Mouse (Mus musculus): ENCODE measurements around the gene Mbtd1. TPM values are rescaled to one million over a fixed set of nuclear protein-coding genes. Genes with fewer than 3 reads are reported as not detected.

The Mbtd1 gene
- total RNA-seq, 2 experiments from 2014 or later: 63.5 to 66.4 TPM

GRCm38 (mm10) chr11:93944986-93945385 lies 59.3 kb downstream of the Mbtd1 start:
- DNase-seq (ENCODE audit: low spot score in 2 of 2): no peak

- no peak for DNase-seq (ENCODE audit: low spot score in 2 of 2)
Measured at GRCm38 (mm10) chr11:93948887-93949567, 63.4 kb downstream of the Mbtd1 start.

- DNase-seq (ENCODE audit: low spot score in 2 of 2): no peak
Measured at GRCm38 (mm10) chr11:93950045-93950444, 64.4 kb downstream of the Mbtd1 start.

- DNase-seq (ENCODE audit: low spot score in 2 of 2): no peak
Measured at GRCm38 (mm10) chr11:93952376-93952775, 66.7 kb downstream of the Mbtd1 start.

DNA sequence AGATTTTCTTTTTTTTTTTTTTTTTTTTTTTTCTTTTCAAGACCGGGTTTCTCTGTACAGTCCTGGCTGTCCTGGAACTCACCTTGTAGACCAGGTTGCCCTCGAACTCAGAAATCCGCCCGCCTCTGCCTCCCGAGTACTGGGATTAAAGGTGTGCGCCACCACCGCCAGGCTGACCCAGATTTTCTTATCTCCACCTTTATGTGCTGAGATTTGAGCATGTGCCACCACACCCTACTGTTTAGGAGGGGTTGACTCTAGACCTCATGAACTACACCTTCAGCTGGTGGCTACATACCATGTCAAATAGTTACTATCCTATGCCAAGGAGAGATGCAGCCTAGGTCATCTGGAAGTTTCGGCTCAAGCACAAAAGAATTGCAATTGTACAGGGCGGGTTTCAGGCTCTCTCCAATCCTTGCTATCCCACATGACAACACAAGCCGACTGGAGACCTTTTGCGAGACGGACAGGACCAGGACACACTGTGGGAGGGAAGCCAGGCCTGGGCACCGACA lies 69.1 kb downstream of the Mbtd1 start:
- DNase-seq (ENCODE audit: low spot score in 2 of 2): no peak

GRCm38 (mm10) chr11:93955256-93956150 lies 69.9 kb downstream of the Mbtd1 start:
- DNase-seq (ENCODE audit: low spot score in 2 of 2): peak; percentile 77 to 89

GRCm38 (mm10) chr11:93956159-93956558 lies 70.5 kb downstream of the Mbtd1 start, which contains the start of gene Nme2:
Nme2 (minus strand) TSS chr11:93956259.
- DNase-seq (ENCODE audit: low spot score in 2 of 2): no peak

- DNase-seq (ENCODE audit: low spot score in 2 of 2): no peak
Measured at GRCm38 (mm10) chr11:93957031-93957555, 71.4 kb downstream of the Mbtd1 start.

DNA sequence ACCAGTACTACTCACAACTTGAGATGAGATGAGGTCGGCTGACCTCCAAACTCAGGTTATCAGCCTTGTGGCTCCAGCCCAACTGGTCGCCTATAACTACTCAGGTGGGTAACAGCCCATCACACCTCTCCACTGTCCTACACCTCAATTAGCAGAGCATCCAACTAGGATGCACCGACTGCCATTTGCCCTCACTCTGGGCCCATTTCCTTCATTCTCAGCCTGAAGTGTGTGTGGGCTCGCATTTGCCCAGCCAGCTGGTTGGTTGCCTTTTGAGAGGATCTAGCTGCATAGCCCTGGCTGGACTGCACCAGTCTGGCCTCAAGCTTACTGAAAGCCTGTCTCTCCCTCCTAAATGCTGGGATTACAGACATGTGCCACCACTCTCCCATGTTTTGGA lies 72.1 kb downstream of the Mbtd1 start:
- no peak for DNase-seq (ENCODE audit: low spot score in 2 of 2)

DNA sequence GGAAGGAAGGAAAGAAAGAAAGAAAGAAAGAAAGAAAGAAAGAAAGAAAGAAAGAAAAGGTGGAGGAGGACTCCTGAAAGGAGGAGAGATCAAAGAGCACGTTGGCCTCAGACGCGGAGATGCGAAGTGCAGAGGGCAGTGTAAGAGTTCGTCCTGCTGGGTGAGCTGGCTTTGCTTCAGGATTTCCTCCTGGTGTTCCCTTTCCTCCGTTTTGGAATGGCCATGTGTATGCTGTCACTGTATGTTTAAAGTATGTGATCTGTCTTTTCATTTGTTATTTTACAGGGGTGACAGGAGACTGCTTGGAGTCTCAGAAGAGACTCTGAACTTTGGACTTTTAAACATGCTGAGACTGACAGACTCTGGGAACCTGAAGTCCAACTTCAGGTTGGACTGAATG lies 75.8 kb downstream of the Mbtd1 start:
- DNase-seq (ENCODE audit: low spot score in 2 of 2): no peak

GRCm38 (mm10) chr11:93963013-93963412 lies 77.4 kb downstream of the Mbtd1 start:
- no peak for DNase-seq (ENCODE audit: low spot score in 2 of 2)

- DNase-seq (ENCODE audit: low spot score in 2 of 2): no peak
Measured at GRCm38 (mm10) chr11:93965391-93965790, 79.7 kb downstream of the Mbtd1 start.

- no peak for DNase-seq (ENCODE audit: low spot score in 2 of 2)
Measured at GRCm38 (mm10) chr11:93967381-93967780, 81.7 kb downstream of the Mbtd1 start.

GRCm38 (mm10) chr11:93968005-93968847 lies 82.6 kb downstream of the Mbtd1 start, which contains the start of the genes Gm20390 and Nme1:
Gm20390 (minus strand) TSS chr11:93968293.
Nme1 (minus strand) TSS chr11:93968521.
- peak; percentile 87 to 95 for DNase-seq (ENCODE audit: low spot score in 2 of 2)

GRCm38 (mm10) chr11:93968848-93969128 lies 83.1 kb downstream of the Mbtd1 start:
- DNase-seq (ENCODE audit: low spot score in 2 of 2): no peak

DNA sequence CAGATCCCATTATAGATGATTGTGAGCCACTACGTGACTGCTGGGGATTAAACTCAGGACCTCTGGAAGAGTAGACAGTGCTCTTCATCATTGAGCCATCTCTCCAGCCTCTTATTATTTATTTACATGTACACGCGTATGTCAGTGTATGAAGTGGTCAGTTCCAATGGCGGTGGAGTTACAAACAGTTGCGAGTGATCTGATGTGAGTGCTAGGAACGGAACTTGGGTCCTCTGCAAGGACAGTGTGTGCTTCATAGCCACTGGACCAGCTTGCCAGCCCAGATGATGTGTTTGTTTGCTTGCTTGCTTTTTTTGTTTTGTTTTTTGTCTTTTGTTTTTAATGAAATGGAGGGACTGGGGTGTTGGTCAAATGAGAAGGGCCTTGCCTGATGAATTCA lies 83.5 kb downstream of the Mbtd1 start:
- DNase-seq (ENCODE audit: low spot score in 2 of 2): no peak

DNA sequence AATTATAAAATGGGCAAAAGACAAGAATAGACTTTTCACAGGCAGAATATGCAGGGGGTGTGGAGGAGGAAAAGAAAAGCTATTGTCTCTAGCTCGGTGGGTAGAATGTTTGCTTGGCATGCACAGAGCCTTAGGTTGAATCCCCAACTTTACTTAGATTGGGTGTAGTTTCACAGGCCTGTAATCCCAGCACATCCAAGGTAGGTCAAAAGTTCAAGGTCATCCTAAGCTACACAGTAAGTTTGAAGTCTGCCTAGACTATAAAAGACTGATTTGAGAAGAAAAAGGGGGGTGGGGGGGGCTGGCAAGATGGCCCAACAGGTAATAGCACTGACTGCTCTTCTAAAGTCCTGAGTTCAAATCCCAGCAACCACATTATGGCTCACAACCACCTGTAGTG lies 84.1 kb downstream of the Mbtd1 start:
- DNase-seq (ENCODE audit: low spot score in 2 of 2): no peak

- no peak for DNase-seq (ENCODE audit: low spot score in 2 of 2)
Measured at GRCm38 (mm10) chr11:93972951-93973350, 87.3 kb downstream of the Mbtd1 start.

DNA sequence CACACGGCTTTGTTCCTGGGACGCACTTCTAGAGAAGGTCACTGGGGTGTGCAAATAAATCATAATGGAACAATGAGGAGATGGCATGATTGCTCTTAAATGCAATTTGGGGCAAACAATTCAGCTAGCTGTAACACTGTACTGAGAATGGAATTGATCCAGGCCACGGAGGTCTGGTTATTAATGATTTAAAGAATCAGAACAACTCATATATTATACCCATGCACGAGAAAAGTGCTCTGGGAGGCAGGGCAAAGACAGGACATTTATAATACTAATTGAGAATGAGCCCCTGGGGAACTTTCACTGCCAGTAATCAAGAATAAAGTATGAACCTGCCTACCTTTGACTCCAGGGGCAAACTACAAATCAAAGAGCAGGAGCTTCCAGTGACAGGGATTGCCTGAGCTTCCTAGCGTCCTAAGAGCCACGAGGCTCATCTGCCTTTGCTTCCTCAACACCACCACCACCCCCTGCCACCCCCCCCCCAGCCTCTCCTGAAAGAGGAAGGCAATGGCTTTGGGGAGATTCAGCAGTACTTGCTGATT lies 93.9 kb downstream of the Mbtd1 start:
- DNase-seq (ENCODE audit: low spot score in 2 of 2): no peak

DNA sequence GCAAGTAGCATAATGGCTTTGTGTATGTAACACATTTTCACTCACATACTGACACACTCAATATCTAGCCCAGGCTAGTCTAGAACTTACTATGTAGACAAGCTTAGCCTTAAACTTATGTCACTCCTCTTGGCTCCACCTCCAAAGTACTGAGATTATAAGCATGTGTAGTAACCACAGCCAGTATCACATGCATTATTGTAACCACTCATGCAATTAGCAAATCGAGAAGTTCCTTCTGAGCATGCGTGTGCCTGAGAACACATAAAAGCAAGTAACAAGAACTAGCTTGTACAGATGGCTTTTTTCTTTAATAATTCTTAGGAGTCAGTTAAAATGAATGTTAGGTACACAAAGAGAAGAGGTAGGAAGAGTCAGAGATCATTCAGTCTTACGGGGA lies 99.0 kb downstream of the Mbtd1 start:
- no peak for DNase-seq (ENCODE audit: low spot score in 2 of 2)

GRCm38 (mm10) chr11:93985265-93985664 lies 99.6 kb downstream of the Mbtd1 start:
- DNase-seq (ENCODE audit: low spot score in 2 of 2): no peak
